Mouse (Mus musculus): Measurements from ENCODE around the gene Calu.

Calu gene

DNA sequence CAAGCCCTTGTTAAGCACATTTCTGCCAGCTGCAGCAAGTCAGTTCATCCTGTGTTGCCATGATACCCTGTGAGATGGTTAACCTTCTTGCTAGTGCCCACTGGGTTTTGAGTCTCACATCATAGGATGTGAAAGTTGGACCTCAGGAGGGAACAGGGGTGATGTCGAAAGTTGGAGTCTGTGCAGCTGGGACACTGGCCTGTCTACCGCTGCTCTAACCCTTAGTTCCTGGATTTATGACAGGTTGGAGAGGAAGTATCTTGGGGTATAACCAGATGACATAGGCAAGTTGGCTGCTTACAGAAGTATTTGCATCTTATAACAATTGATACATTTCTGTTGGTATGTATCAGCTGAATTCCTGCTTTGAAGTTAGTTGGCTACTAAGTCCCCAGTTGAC, 72.7 kb downstream of the Calu start:
- ATAC-seq (ENCODE audit: low TSS enrichment) = no peak

DNA sequence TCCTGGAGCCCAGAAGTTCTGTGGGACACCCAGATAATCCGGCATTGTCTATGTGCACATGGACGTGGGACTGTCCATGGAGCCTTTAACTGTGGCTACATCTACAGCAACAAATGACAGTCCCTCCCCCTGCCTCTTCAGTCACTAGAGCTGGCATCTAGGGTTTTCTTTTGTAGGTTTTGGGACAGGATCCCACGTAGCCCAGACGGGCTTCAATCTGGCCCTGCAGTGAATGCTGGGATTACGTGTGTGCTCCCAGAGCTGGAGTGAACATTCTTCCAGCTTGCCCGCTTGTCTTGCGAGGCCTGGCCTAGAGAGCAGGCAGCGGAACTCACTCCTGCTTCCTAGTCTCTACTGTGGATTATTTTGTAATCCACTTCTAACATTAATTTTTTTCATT, 77.2 kb downstream of the Calu start:
- no peak for ATAC-seq (ENCODE audit: low TSS enrichment)

DNA sequence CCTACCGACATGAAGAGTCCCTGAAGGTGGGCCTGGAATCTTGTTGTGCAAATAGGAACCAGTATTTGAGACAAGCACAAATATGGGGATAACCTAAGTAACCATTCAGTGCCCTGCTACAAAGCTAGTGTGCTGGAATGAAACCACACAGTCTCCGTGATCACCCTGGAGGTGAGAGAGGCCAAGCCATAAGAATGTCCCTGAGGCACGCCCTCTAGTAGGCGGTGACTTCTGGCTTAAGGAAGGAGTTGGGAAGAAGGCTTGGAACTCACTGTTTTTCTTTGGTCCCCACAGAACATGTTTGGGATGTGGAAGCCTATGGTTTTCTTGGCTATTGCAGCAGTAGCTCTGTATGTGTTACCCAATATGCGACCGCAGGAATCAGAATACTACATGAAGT, 78.5 kb downstream of the Calu start:
- ATAC-seq (ENCODE audit: low TSS enrichment) = no peak

Data from frontal cortex, adult (tissue).